Mouse (Mus musculus): Measurements from ENCODE around the gene Nucb2. TPM values are rescaled to one million over a fixed set of nuclear protein-coding genes. Genes with fewer than 3 reads are reported as not detected.

The Nucb2 gene
- polyA plus RNA-seq, 1 experiment from 2014 or later = 14.9 TPM

- 90% methylated on average over 7 of the region's 7 CpGs for WGBS
- H3K27ac ChIP-seq = no peak overlapping the region
- H3K36me3 ChIP-seq = no peaks in the 10 kb centered on the region
- no peaks in the 10 kb centered on the region for H3K9me3 ChIP-seq
- H3K4me3 ChIP-seq = no peak overlapping the region
- H3K27me3 ChIP-seq (replicated peaks) = no peaks in the 10 kb centered on the region
- H3K4me1 ChIP-seq = no peaks in the 10 kb centered on the region
- H3K4me2 ChIP-seq (replicated peaks) = no peak overlapping the region
- ATAC-seq (ENCODE audit: low FRiP score, low read depth) = no peak
- no peak overlapping the region for H3K9ac ChIP-seq
Measured at GRCm38 (mm10) chr7:116493267-116494003, 10.7 kb upstream of the Nucb2 start.

- 79% methylated on average over 5 of the region's 5 CpGs for WGBS
- ATAC-seq (ENCODE audit: low FRiP score, low read depth) = no peak
Measured at GRCm38 (mm10) chr7:116494618-116495017, 9.6 kb upstream of the Nucb2 start.

GRCm38 (mm10) chr7:116496760-116497159 lies 7.4 kb upstream of the Nucb2 start:
- ATAC-seq (ENCODE audit: low FRiP score, low read depth) = no peak
- no peak overlapping the region for H3K27ac ChIP-seq
- H3K4me1 ChIP-seq = no peaks in the 10 kb centered on the region

More at GRCm38 (mm10) chr7:116494618-116495017, 9.6 kb upstream of the Nucb2 start:
- Histone ChIP-seq H3K4me2 (replicated peaks) (no peak overlapping the region), H3K4me1 (no peaks in the 10 kb centered on the region), H3K27ac (no peak overlapping the region), H3K9ac (no peak overlapping the region), H3K4me3 (no peak overlapping the region), H3K36me3 (no peaks in the 10 kb centered on the region), H3K9me3 (no peaks in the 10 kb centered on the region), H3K27me3 (replicated peaks) (no peaks in the 10 kb centered on the region)

GRCm38 (mm10) chr7:116504818-116505170 lies 625 bp downstream of the Nucb2 start:
- Histone ChIP-seq H3K27me3 (replicated peaks) (no peaks in the 10 kb centered on the region), H3K9me3 (no peaks in the 10 kb centered on the region), H3K9ac (peak overlapping the region; percentile 74), H3K36me3 (no peaks in the 10 kb centered on the region), H3K27ac (no peak overlapping the region), H3K4me3 (peak overlapping the region; percentile 64), H3K4me1 (no peaks in the 10 kb centered on the region; the same call in 1 of the 2 replicates), H3K4me2 (replicated peaks) (peak overlapping the region; percentile 82)
- WGBS = 6% methylated on average over 6 of the region's 6 CpGs
- no peak for ATAC-seq (ENCODE audit: low FRiP score, low read depth)

More at GRCm38 (mm10) chr7:116496760-116497159, 7.4 kb upstream of the Nucb2 start:
- Histone ChIP-seq H3K27me3 (replicated peaks) (no peaks in the 10 kb centered on the region), H3K4me3 (no peak overlapping the region), H3K4me2 (replicated peaks) (no peak overlapping the region), H3K36me3 (no peaks in the 10 kb centered on the region), H3K9ac (no peak overlapping the region), H3K9me3 (no peaks in the 10 kb centered on the region)
- 90% methylated on average over 4 of the region's 4 CpGs for WGBS

GRCm38 (mm10) chr7:116514030-116514429 lies 9.9 kb downstream of the Nucb2 start:
- H3K4me2 ChIP-seq (replicated peaks) = no peak overlapping the region
- 82% methylated on average over 5 of the region's 5 CpGs for WGBS

GRCm38 (mm10) chr7:116514546-116514945 lies 10.4 kb downstream of the Nucb2 start:
- WGBS = 90% methylated on average over 9 of the region's 9 CpGs
- Histone ChIP-seq H3K27me3 (replicated peaks) (no peaks in the 10 kb centered on the region), H3K9me3 (no peaks in the 10 kb centered on the region), H3K9ac (no peak overlapping the region), H3K4me2 (replicated peaks) (no peak overlapping the region), H3K4me1 (peaks cover 6% of the 10 kb centered on the region; the same call in 1 of the 2 replicates), H3K4me3 (no peak overlapping the region), H3K36me3 (peaks cover 3% of the 10 kb centered on the region; the same call in 1 of the 2 replicates), H3K27ac (no peak overlapping the region)
- ATAC-seq (ENCODE audit: low FRiP score, low read depth) = no peak

More at GRCm38 (mm10) chr7:116514030-116514429, 9.9 kb downstream of the Nucb2 start:
- peaks cover 3% of the 10 kb centered on the region; the same call in 1 of the 2 replicates for H3K36me3 ChIP-seq
- no peaks in the 10 kb centered on the region for H3K9me3 ChIP-seq
- H3K27me3 ChIP-seq (replicated peaks) = no peaks in the 10 kb centered on the region
- no peak for ATAC-seq (ENCODE audit: low FRiP score, low read depth)
- no peak overlapping the region for H3K9ac ChIP-seq
- peaks cover 6% of the 10 kb centered on the region; the same call in 1 of the 2 replicates for H3K4me1 ChIP-seq
- no peak overlapping the region for H3K4me3 ChIP-seq
- no peak overlapping the region for H3K27ac ChIP-seq

- no peak overlapping the region for H3K9ac ChIP-seq
- ATAC-seq (ENCODE audit: low FRiP score, low read depth) = no peak
- H3K4me3 ChIP-seq = no peak overlapping the region
- H3K27me3 ChIP-seq (replicated peaks) = no peaks in the 10 kb centered on the region
- H3K9me3 ChIP-seq = no peaks in the 10 kb centered on the region
- peaks cover 3% of the 10 kb centered on the region; the same call in 1 of the 2 replicates for H3K36me3 ChIP-seq
- WGBS = 90% methylated on average over 7 of the region's 7 CpGs
- no peak overlapping the region for H3K27ac ChIP-seq
- H3K4me2 ChIP-seq (replicated peaks) = no peak overlapping the region
- peaks cover 6% of the 10 kb centered on the region; the same call in 1 of the 2 replicates for H3K4me1 ChIP-seq
Measured at GRCm38 (mm10) chr7:116515059-116515458, 10.9 kb downstream of the Nucb2 start.

- Histone ChIP-seq H3K9me3 (no peaks in the 10 kb centered on the region), H3K4me2 (replicated peaks) (no peak overlapping the region), H3K4me1 (peaks cover 6% of the 10 kb centered on the region; the same call in 1 of the 2 replicates), H3K4me3 (no peak overlapping the region), H3K9ac (no peak overlapping the region), H3K36me3 (peaks cover 3% of the 10 kb centered on the region; the same call in 1 of the 2 replicates), H3K27me3 (replicated peaks) (no peaks in the 10 kb centered on the region), H3K27ac (no peak overlapping the region)
- 77% methylated on average over 13 of the region's 13 CpGs for WGBS
- ATAC-seq (ENCODE audit: low FRiP score, low read depth) = no peak
Measured at GRCm38 (mm10) chr7:116515514-116516135, 11.5 kb downstream of the Nucb2 start.

- Histone ChIP-seq H3K4me3 (no peak overlapping the region), H3K27ac (no peak overlapping the region), H3K4me2 (replicated peaks) (no peak overlapping the region), H3K4me1 (peaks cover 6% of the 10 kb centered on the region; the same call in 1 of the 2 replicates), H3K9me3 (no peaks in the 10 kb centered on the region), H3K36me3 (peaks cover 4% of the 10 kb centered on the region; the same call in 1 of the 2 replicates), H3K9ac (0 out of 2 replicates have a peak overlapping the region, but pooled peaks have one; percentile 8), H3K27me3 (replicated peaks) (no peaks in the 10 kb centered on the region)
- ATAC-seq (ENCODE audit: low FRiP score, low read depth) = peak; percentile 84
- 19% methylated on average over 5 of the region's 5 CpGs for WGBS
Measured at GRCm38 (mm10) chr7:116517240-116517639, 13.1 kb downstream of the Nucb2 start.

- WGBS = 90% methylated on average over 5 of the region's 5 CpGs
- no peak for ATAC-seq (ENCODE audit: low FRiP score, low read depth)
- no peak overlapping the region for H3K27ac ChIP-seq
- H3K36me3 ChIP-seq = peaks cover 10% of the 10 kb centered on the region; the same call in 1 of the 2 replicates
- H3K9ac ChIP-seq = no peak overlapping the region
- H3K4me2 ChIP-seq (replicated peaks) = no peak overlapping the region
- H3K4me3 ChIP-seq = no peak overlapping the region
- H3K4me1 ChIP-seq = peaks cover 6% of the 10 kb centered on the region; the same call in 1 of the 2 replicates
- no peaks in the 10 kb centered on the region for H3K9me3 ChIP-seq
- H3K27me3 ChIP-seq (replicated peaks) = no peaks in the 10 kb centered on the region
Measured at GRCm38 (mm10) chr7:116518155-116518554, 14.0 kb downstream of the Nucb2 start.

- H3K9ac ChIP-seq = no peak overlapping the region
- no peak overlapping the region for H3K4me2 ChIP-seq (replicated peaks)
- H3K27ac ChIP-seq = no peak overlapping the region
- no peaks in the 10 kb centered on the region for H3K9me3 ChIP-seq
- WGBS = 66% methylated on average over 3 of the region's 3 CpGs
- H3K4me3 ChIP-seq = no peak overlapping the region
- H3K27me3 ChIP-seq (replicated peaks) = no peaks in the 10 kb centered on the region
- H3K36me3 ChIP-seq = peaks cover 16% of the 10 kb centered on the region
- H3K4me1 ChIP-seq = peaks cover 6% of the 10 kb centered on the region; the same call in 1 of the 2 replicates
- ATAC-seq (ENCODE audit: low FRiP score, low read depth) = no peak
Measured at GRCm38 (mm10) chr7:116519805-116520204, 15.6 kb downstream of the Nucb2 start.

- ATAC-seq (ENCODE audit: low FRiP score, low read depth) = no peak
- no peak overlapping the region for H3K4me2 ChIP-seq (replicated peaks)
- no peaks in the 10 kb centered on the region for H3K9me3 ChIP-seq
- no peak overlapping the region for H3K9ac ChIP-seq
- no peaks in the 10 kb centered on the region for H3K27me3 ChIP-seq (replicated peaks)
- H3K27ac ChIP-seq = no peak overlapping the region
- 95% methylated on average over 2 of the region's 2 CpGs for whole genome bisulfite sequencing
- H3K4me1 ChIP-seq = no peaks in the 10 kb centered on the region
- peaks cover 35% of the 10 kb centered on the region for H3K36me3 ChIP-seq
- no peak overlapping the region for H3K4me3 ChIP-seq
Measured at GRCm38 (mm10) chr7:116524577-116524976, 20.4 kb downstream of the Nucb2 start.

All from neural tube, embryonic 12.5 days (tissue).